Mouse (Mus musculus) embryonic fibroblast, embryonic 13.5 days (primary cell): ENCODE measurements around the gene Gata2.

ENCODE experiments used
- CTCF ChIP-seq: IDR thresholded peaks from 2 replicates; pipeline ENCODE4 v1.5.1; 2011; ENCODE audit warnings: mild to moderate bottlenecking, control low read depth, low read length, moderate library complexity, borderline replicate concordance; ENCODE audit not compliant: insufficient read depth
- POLR2A ChIP-seq: IDR thresholded peaks from 2 replicates; pipeline ENCODE4 v1.6.1; 2011; ENCODE audit warnings: low read depth, mild to moderate bottlenecking, control low read depth, low read length, moderate library complexity

GRCm38 (mm10) chr6:88235983-88236382, 42.3 kb downstream of the Gata2 start:
- TF ChIP-seq CTCF (no peak), POLR2A (no peak)
